Mouse (Mus musculus): Measurements from ENCODE around the gene C330021F23Rik. TPM values are rescaled to one million over a fixed set of nuclear protein-coding genes. Genes with fewer than 3 reads are reported as not detected.

C330021F23Rik gene
- polyA plus RNA-seq, 1 experiment from 2014 or later = 2.9 TPM

DNA sequence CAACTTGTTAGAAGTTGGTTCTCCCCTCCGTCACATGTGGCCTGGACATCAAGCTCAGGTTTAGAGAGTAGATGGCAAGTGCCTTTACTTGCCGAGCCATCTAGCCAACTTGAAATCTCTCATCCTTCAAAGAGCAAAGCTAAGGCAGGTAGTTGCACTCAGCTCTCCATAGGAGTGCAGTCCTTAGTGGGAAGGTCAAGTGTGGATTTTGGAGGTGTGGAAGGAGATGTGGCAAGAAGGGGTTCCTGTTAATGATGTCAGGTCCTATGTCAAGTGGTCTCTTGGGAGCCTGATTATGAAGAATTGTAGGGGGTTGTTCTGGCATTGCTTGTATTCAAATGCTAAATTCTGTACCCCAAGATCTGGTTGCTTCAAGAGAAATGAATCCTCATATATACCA lies 26.7 kb downstream of the C330021F23Rik start:
- 60% methylated on average over 2 of the region's 2 CpGs for WGBS (ENCODE audit: insufficient replicate concordance)
- no peak overlapping the region for H3K4me2 ChIP-seq
- H3K36me3 ChIP-seq = no peaks in the 10 kb centered on the region
- H3K4me3 ChIP-seq = no peak overlapping the region
- H3K27me3 ChIP-seq (replicated peaks) = peaks cover 2% of the 10 kb centered on the region; the same call in 1 of the 2 replicates
- ATAC-seq = no peak
- no peak overlapping the region for H3K27ac ChIP-seq
- no peaks in the 10 kb centered on the region for H3K4me1 ChIP-seq
- no peak overlapping the region for H3K9ac ChIP-seq
- H3K9me3 ChIP-seq (replicated peaks) = no peaks in the 10 kb centered on the region

DNA sequence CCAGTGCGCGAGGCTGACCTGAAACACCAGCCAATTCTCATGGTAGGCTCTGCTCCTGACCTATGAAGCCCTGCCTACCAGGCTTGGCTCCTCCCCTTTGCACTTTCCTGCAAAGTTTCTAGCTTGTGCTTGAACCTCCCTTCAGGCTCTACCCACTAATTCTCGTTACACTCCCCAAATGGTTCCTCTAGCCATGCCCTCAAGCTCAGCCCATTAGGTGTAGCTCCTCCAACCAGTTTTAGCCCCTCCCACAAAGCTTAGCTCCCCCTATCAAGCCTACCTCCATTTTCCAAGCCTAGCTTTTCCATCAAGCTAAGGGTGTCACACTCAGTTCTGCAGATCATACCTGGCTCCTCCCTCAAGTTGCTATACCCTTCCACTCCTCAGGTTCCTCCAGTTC lies 30.3 kb downstream of the C330021F23Rik start:
- H3K4me2 ChIP-seq = no peak overlapping the region
- H3K9ac ChIP-seq = no peak overlapping the region
- 65% methylated on average over 3 of the region's 3 CpGs for WGBS (ENCODE audit: insufficient replicate concordance)
- ATAC-seq = peak; percentile 28; the same call in 1 of the 2 replicates
- H3K9me3 ChIP-seq (replicated peaks) = no peaks in the 10 kb centered on the region
- H3K36me3 ChIP-seq = no peaks in the 10 kb centered on the region
- no peak overlapping the region for H3K4me3 ChIP-seq
- H3K27ac ChIP-seq = no peak overlapping the region
- H3K27me3 ChIP-seq (replicated peaks) = peaks cover 2% of the 10 kb centered on the region; the same call in 1 of the 2 replicates
- no peaks in the 10 kb centered on the region for H3K4me1 ChIP-seq

DNA sequence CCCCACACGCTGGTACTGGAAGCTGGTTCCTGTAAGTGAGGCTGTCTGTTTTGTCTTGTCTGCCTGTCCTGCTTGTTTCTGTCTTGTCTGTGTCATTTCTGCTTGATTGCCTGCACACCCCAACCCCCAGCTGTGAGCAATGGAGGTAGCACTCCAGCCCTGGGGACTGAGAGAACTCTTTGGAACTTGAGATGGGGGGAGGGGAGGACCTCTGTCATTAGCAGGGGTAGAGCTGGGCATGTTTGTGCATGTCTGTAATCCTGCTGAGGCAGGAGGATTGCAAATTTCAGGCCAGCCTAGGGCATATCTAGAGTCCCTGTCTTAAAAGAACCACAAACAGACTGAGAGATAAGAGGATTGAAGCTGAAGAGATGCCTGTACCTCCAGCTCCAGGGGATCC lies 31.4 kb downstream of the C330021F23Rik start:
- Histone ChIP-seq H3K9me3 (replicated peaks) (no peaks in the 10 kb centered on the region), H3K4me3 (no peak overlapping the region), H3K4me1 (no peaks in the 10 kb centered on the region), H3K36me3 (no peaks in the 10 kb centered on the region), H3K27ac (no peak overlapping the region), H3K9ac (no peak overlapping the region), H3K4me2 (no peak overlapping the region), H3K27me3 (replicated peaks) (0 out of 2 replicates have a peak, but pooled peaks cover 2% of the 10 kb centered on the region)
- ATAC-seq = no peak
- WGBS (ENCODE audit: insufficient replicate concordance) = 100% methylated on average over 1 of the region's 1 CpGs

DNA sequence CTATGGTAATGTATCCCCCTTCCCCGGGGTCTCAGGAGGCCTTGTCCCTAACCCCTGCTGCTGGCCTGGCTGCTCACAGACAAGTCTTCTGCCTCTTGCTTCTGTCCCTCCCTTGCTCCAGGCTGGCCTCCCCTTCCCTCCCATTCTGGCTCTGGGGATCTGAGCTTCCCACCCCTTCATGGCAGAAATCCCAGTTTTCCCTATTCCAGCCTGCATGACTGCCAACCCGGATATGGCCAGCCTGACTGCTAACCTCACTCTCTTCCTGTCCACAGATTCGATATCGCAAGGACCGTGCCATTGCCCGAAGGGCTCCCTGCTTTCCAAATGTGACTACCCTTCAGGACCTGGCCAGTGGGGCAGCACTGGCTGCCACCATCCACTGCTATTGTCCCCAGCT lies 32.6 kb downstream of the C330021F23Rik start:
- Histone ChIP-seq H3K9me3 (replicated peaks) (no peaks in the 10 kb centered on the region), H3K27me3 (replicated peaks) (0 out of 2 replicates have a peak, but pooled peaks cover 2% of the 10 kb centered on the region), H3K27ac (no peak overlapping the region), H3K4me2 (no peak overlapping the region), H3K9ac (no peak overlapping the region), H3K4me3 (no peak overlapping the region), H3K4me1 (no peaks in the 10 kb centered on the region), H3K36me3 (no peaks in the 10 kb centered on the region)
- WGBS (ENCODE audit: insufficient replicate concordance) = 77% methylated on average over 6 of the region's 6 CpGs
- ATAC-seq = no peak

DNA sequence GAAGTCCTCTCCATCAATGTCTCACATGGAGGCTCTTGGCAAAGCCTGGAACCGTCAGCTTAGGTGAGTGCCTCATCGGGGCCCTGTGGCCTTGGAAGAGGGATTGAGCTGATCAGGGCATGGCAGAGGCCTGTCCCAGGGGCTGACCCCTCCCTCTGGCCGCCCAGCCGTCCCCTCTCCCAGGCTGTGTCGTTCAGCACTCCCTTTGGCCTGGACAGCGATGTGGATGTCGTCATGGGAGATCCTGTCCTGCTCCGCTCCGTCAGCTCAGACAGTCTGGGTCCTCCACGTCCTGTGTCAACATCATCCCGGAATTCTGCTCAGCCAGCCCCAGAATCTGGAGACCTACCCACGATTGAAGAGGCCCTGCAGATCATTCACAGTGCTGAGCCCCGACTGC lies 35.6 kb downstream of the C330021F23Rik start:
- H3K9ac ChIP-seq = no peak overlapping the region
- WGBS (ENCODE audit: insufficient replicate concordance) = 58% methylated on average over 13 of the region's 13 CpGs
- ATAC-seq = no peak

DNA sequence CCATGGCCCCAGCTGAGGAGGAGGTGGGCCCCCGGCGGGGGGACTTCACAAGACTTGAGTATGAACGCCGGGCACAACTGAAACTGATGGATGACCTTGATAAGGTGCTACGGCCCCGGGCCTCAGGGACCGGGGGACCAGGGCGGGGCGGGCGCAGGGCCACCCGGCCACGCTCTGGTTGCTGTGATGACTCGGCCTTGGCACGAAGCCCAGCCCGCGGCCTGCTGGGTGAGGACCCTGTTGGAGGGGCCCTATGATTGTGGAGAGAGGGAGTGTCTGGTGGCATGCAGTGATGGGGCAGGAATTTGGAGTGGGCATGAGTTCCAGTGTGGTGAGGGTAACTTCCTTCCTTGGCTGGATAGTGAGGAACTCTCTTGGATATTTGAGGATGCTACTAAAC lies 38.8 kb downstream of the C330021F23Rik start:
- no peak overlapping the region for H3K27ac ChIP-seq
- no peak for ATAC-seq
- H3K36me3 ChIP-seq = peaks cover 43% of the 10 kb centered on the region
- WGBS (ENCODE audit: insufficient replicate concordance) = 60% methylated on average over 16 of the region's 16 CpGs
- H3K9ac ChIP-seq = no peak overlapping the region
- no peaks in the 10 kb centered on the region for H3K27me3 ChIP-seq (replicated peaks)
- H3K4me2 ChIP-seq = no peak overlapping the region
- no peak overlapping the region for H3K4me3 ChIP-seq
- H3K9me3 ChIP-seq (replicated peaks) = no peaks in the 10 kb centered on the region
- no peaks in the 10 kb centered on the region for H3K4me1 ChIP-seq

More for the DNA sequence above, 35.6 kb downstream of the C330021F23Rik start:
- Histone ChIP-seq H3K27ac (no peak overlapping the region), H3K4me3 (no peak overlapping the region), H3K36me3 (peaks cover 12% of the 10 kb centered on the region), H3K27me3 (replicated peaks) (0 out of 2 replicates have a peak, but pooled peaks cover 2% of the 10 kb centered on the region), H3K9me3 (replicated peaks) (no peaks in the 10 kb centered on the region), H3K4me1 (no peaks in the 10 kb centered on the region), H3K4me2 (no peak overlapping the region)

DNA sequence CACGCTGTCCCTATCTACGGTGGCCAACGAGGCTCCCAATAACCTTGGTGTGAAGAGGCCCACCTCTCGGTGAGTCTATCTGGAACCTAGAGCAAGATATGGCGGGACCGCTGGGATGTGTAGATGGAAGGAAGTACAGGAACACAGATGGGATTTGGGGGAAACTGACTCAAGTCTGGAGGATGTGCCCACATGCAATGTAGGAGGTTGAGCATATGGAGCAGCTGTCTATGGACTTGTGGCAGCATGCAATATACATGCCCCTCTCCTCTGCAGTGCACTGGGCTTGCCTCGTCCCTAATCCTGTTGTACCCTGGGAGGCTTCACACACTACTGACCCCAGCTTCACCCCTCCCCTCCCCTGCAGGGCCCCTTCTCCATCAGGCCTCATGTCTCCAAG lies 40.0 kb downstream of the C330021F23Rik start:
- ATAC-seq = no peak
- Histone ChIP-seq H3K4me3 (no peak overlapping the region), H3K27me3 (replicated peaks) (no peaks in the 10 kb centered on the region), H3K4me1 (no peaks in the 10 kb centered on the region), H3K4me2 (no peak overlapping the region), H3K27ac (no peak overlapping the region), H3K36me3 (peaks cover 56% of the 10 kb centered on the region), H3K9me3 (replicated peaks) (no peaks in the 10 kb centered on the region), H3K9ac (no peak overlapping the region)
- WGBS (ENCODE audit: insufficient replicate concordance) = 83% methylated on average over 7 of the region's 7 CpGs

DNA sequence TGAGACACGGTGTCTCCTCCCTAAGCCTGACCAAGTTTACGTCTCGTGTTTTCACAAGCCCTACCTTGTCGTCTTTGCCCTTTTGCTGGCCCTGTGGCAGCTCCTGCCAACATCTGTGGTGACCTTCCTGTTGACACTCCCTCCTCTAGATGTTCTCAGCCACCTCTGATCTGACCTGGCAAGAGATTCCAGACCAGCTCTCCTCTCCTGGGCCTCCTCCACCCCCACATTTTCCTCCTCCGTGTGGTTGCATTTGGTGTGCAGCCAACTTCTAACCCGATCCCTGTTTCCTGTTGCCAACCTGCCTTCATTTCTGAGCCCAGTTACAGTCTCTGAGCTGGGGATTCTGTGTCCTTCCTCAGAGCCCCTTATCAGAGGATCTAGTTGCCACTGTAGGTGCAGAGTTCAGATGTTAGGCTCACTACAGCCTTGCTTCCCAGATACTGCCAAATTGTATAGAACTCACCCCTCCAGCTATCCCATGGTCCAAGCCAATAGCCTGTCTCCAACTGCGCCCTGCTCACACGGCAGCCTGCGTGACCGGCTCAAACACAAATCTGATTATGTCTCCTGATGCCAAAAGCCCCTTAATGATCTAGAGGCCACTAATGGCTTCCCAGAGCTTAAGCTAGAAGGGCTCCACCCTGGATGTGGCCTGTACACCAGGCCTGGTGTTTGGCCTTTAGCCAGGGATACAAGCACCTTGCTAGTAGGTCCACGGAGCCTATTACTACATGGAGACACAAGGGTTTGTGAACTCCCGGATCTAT lies 41.4 kb downstream of the C330021F23Rik start:
- no peak overlapping the region for H3K4me2 ChIP-seq
- H3K4me1 ChIP-seq = no peaks in the 10 kb centered on the region
- no peak overlapping the region for H3K4me3 ChIP-seq
- WGBS (ENCODE audit: insufficient replicate concordance) = 83% methylated on average over 12 of the region's 12 CpGs
- no peak overlapping the region for H3K9ac ChIP-seq
- H3K36me3 ChIP-seq = peaks cover 70% of the 10 kb centered on the region
- H3K27ac ChIP-seq = no peak overlapping the region
- ATAC-seq = no peak
- no peaks in the 10 kb centered on the region for H3K27me3 ChIP-seq (replicated peaks)
- H3K9me3 ChIP-seq (replicated peaks) = no peaks in the 10 kb centered on the region

DNA sequence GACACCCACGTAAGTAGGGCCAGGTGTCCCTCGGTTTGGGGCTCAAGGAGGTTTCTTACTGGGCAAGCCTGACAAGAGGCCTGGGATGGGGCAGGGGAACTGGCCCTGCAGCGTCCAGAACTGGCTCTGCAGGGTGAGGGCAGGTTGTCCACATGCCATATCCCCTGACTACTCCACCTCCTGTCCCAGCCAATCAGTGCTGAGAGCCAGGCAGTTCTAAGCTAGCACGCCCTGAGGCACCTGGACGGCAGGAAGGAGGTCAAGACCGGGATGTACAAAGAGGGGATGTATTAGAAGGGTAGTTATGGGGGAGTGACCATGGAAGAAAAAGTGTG lies 42.0 kb downstream of the C330021F23Rik start:
- Histone ChIP-seq H3K27me3 (replicated peaks) (no peaks in the 10 kb centered on the region), H3K9ac (no peak overlapping the region), H3K4me1 (no peaks in the 10 kb centered on the region), H3K9me3 (replicated peaks) (no peaks in the 10 kb centered on the region), H3K36me3 (peaks cover 75% of the 10 kb centered on the region), H3K4me3 (no peak overlapping the region), H3K27ac (no peak overlapping the region), H3K4me2 (no peak overlapping the region)
- ATAC-seq = no peak
- whole genome bisulfite sequencing (ENCODE audit: insufficient replicate concordance) = 87% methylated on average over 6 of the region's 6 CpGs

DNA sequence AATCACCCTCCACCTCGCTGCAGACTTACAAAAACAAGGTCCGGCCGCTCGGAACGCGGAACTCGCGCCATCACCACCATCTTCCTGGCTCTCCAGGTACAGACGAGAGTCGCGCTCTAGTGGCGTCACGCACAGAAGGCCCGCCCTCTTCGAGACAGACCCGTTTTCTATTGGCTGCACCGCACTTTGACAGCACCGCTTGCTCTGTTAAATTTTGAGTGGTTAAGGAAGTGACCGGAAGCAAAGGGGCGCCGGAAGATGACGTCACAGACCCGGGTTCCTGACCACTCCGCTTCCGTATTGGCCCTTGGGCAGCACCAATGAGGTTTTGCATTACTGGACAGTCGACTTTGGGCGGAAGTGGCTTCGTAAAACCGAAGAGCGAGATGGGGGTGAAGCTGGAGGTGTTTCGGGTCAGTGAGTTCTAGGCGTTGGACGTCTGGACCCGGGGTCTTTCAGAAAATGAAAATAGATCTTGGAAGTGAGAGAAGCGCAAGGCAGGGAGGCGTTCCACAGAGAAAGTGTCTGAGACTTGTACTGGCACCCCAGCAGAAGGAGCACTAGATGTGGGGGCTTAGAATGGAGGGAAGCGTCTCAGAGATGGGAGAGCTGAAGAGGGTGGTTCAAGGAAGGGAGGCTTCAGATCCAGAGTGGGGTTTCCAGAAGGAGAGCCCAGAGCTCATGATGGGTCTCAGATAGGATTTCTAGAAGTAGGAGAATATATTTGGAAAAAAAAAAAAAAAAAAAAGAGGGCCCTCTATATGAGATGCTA lies 53.6 kb downstream of the C330021F23Rik start, which contains the start of the genes Xab2 and Pet100:
TSS of gene Xab2 (minus strand) at position 118 of the 772 bp plus-strand sequence.
TSS of gene Pet100 (plus strand) at position 350 of the 772 bp plus-strand sequence.
- Histone ChIP-seq H3K4me3 (peak within 1 kb of the TSS; percentile 80), H3K27me3 (replicated peaks) (no peaks in the 10 kb centered on the region), H3K9ac (peak within 1 kb of the TSS; percentile 77), H3K9me3 (replicated peaks) (no peaks in the 10 kb centered on the region), H3K4me1 (peaks cover 21% of the 10 kb centered on the region), H3K4me2 (peak within 1 kb of the TSS; percentile 79), H3K36me3 (peaks cover 26% of the 10 kb centered on the region), H3K27ac (no peak within 1 kb of the TSS)
- ATAC-seq = peak; percentile 97
- under 1% methylated on average over 37 of the region's 37 CpGs for whole genome bisulfite sequencing (ENCODE audit: insufficient replicate concordance)

DNA sequence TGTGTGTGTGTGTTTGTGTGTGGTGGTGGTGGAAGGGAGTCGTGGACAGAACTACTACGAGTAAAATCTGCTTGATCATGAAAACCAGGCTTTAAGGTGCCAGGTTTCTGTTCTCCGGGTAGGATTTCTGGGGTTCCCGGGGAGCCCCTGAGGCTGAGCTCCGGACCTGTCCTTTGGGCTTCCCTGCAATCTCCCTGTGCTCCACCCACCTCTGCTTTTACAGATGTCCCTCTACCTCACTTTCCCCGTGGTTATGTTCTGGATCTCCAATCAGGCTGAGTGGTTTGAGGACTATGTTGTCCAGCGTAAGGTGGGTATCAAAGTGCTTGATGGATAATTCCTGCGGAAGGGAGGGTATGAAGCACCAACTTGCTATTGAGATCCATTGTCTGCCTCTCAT lies 54.3 kb downstream of the C330021F23Rik start:
- Histone ChIP-seq H3K4me3 (peak overlapping the region; percentile 80), H3K36me3 (peaks cover 19% of the 10 kb centered on the region), H3K27me3 (replicated peaks) (no peaks in the 10 kb centered on the region), H3K9ac (peak overlapping the region; percentile 77), H3K4me2 (peak overlapping the region; percentile 79), H3K9me3 (replicated peaks) (no peaks in the 10 kb centered on the region), H3K4me1 (peaks cover 21% of the 10 kb centered on the region), H3K27ac (no peak overlapping the region)
- ATAC-seq = no peak
- 51% methylated on average over 8 of the region's 8 CpGs for WGBS (ENCODE audit: insufficient replicate concordance)

DNA sequence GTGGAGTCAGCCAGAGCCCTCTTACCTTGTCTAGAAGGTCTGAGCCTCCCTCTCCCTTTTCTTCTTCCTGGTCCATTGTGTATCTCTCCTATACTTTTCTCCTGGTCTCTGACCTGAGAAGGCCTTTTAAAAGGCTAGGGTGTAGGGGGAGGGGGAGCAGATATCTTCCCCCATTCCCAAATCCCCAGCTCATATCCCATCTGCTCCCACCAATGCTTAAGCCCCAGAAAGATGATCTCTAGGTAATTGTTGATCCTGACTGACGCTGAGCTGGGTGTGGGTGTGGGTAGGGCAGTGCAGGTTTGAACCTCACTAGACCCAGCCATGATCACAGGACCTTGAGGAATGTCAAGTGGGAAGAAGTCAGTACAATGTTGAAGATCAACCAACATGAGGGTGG lies 57.7 kb downstream of the C330021F23Rik start, which contains the start of gene Pcp2:
TSS of gene Pcp2 (minus strand) at position 101 of the 400 bp plus-strand sequence.
- no peaks in the 10 kb centered on the region for H3K9me3 ChIP-seq (replicated peaks)
- no peak within 1 kb of the TSS for H3K9ac ChIP-seq
- H3K4me3 ChIP-seq = no peak within 1 kb of the TSS
- H3K27ac ChIP-seq = no peak within 1 kb of the TSS
- no peaks in the 10 kb centered on the region for H3K36me3 ChIP-seq
- H3K4me2 ChIP-seq = no peak within 1 kb of the TSS
- 0 out of 2 replicates have a peak, but pooled peaks cover 4% of the 10 kb centered on the region for H3K27me3 ChIP-seq (replicated peaks)
- WGBS (ENCODE audit: insufficient replicate concordance) = 72% methylated on average over 1 of the region's 1 CpGs
- H3K4me1 ChIP-seq = peaks cover 13% of the 10 kb centered on the region
- ATAC-seq = no peak

All from liver, embryonic 12.5 days (tissue).